Comparison of ENCODE assay signal across 21 mouse cellular contexts in genomic region chr7:68486676-68487075, GRCm38 (mm10).
DNase-seq lines count a peak whose midpoint lies in the region; ATAC-seq and TF ChIP-seq lines count a peak whose summit lies in the region.
"Had no signal": no experiment of that assay in that cellular context is flagged by ENCODE, and none has a peak within 500 bp of the region (broad histone marks: within the 10 kb centered on the region; RNA-seq: fewer than 3 reads in every experiment).

No protein-coding gene starts in this region.

- no peaks in the 10 kb centered on the region for H3K27me3 ChIP-seq in cerebellum, adult 2 months (ENCODE audit: control insufficient read depth, insufficient read depth, low read length)
- no peaks in the 10 kb centered on the region for H3K27me3 ChIP-seq in forebrain, embryonic 16.5 days (replicated peaks; ENCODE audit: control insufficient read depth, insufficient read depth, low read length)
- peaks cover 6% of the 10 kb centered on the region; the same call in 1 of the 2 replicates for H3K27me3 ChIP-seq in forebrain, embryonic 13.5 days
- H3K27me3 ChIP-seq in forebrain, postnatal 0 days (ENCODE audit: insufficient read depth, low read length), result no peaks in the 10 kb centered on the region
- no peaks in the 10 kb centered on the region for H3K27me3 ChIP-seq in forebrain, embryonic 14.5 days (replicated peaks; ENCODE audit: control insufficient read depth, insufficient read depth, low read length)

- ATAC-seq in forebrain, embryonic 16.5 days, result peak; percentile 52; the same call in 1 of the 2 replicates
- no peak for ATAC-seq in forebrain, embryonic 13.5 days
- ATAC-seq in forebrain, postnatal 0 days, result no peak
- no peak for ATAC-seq in forebrain, embryonic 14.5 days
- ATAC-seq: activated CD4-positive, CD25-positive, alpha-beta regulatory T cell, adult 4 months; CD4-positive, CD25-positive, alpha-beta regulatory T cell, adult 4 months; Patski had no signal

- no peak for TF ChIP-seq CTCF in cerebellum, adult 2 months (IDR thresholded peaks at IDR 0.05; ENCODE audit: borderline replicate concordance, insufficient read depth, low read depth, low read length)
- no peak for TF ChIP-seq CTCF in forebrain, postnatal 0 days (IDR thresholded peaks at IDR 0.05; ENCODE audit: low read depth)

- DNase-seq in cerebellum, postnatal 10 days, result peak; percentile 55 to 64
- DNase-seq in cerebellum, adult 8-10 months, result no peak
- peak; percentile 45 to 68 for DNase-seq in cerebellum, postnatal 14 days
- no peak for DNase-seq in cerebellum, adult 2 months
- DNase-seq in forebrain, postnatal 0 days, result peak; percentile 22
- DNase-seq in forebrain, embryonic 14.5 days (ENCODE audit: low spot score), result no peak
- DNase-seq: adrenal gland, adult 2 months; adrenal gland, adult 8-10 months; adrenal gland, postnatal 10 days; adrenal gland, postnatal 14 days; adrenal gland, postnatal 25 days; adrenal gland, postnatal 36 days; B cell, adult 2 months; cerebellum, adult 11 months; cerebellum, adult 11-12 months had no signal

- no peaks in the 10 kb centered on the region for H3K4me1 ChIP-seq in cerebellum, adult 2 months (ENCODE audit: control insufficient read depth, insufficient read depth, low read length)
- H3K4me1 ChIP-seq in forebrain, embryonic 16.5 days (replicated peaks; ENCODE audit: control insufficient read depth, insufficient read depth, low read length), result no peaks in the 10 kb centered on the region
- H3K4me1 ChIP-seq in forebrain, embryonic 13.5 days, result no peaks in the 10 kb centered on the region
- no peaks in the 10 kb centered on the region for H3K4me1 ChIP-seq in forebrain, postnatal 0 days (ENCODE audit: insufficient read depth)
- H3K4me1 ChIP-seq in forebrain, embryonic 14.5 days (ENCODE audit: control insufficient read depth, insufficient read depth, low read length), result no peaks in the 10 kb centered on the region

- H3K27ac ChIP-seq in cerebellum, adult 2 months (ENCODE audit: insufficient read depth, low read length), result no peak overlapping the region
- no peak overlapping the region for H3K27ac ChIP-seq in forebrain, embryonic 16.5 days (ENCODE audit: low read length)
- H3K27ac ChIP-seq in forebrain, embryonic 13.5 days, result no peak overlapping the region
- H3K27ac ChIP-seq in forebrain, postnatal 0 days (ENCODE audit: low read depth, low read length), result no peak overlapping the region
- no peak overlapping the region for H3K27ac ChIP-seq in forebrain, embryonic 14.5 days (ENCODE audit: low read depth, low read length)

- no peak for TF ChIP-seq POLR2A in cerebellum, adult 2 months (IDR thresholded peaks at IDR 0.05; ENCODE audit: borderline replicate concordance, insufficient read depth, low read length)

- no peaks in the 10 kb centered on the region for H3K9me3 ChIP-seq in forebrain, embryonic 16.5 days (ENCODE audit: control insufficient read depth, low read length)
- no peaks in the 10 kb centered on the region for H3K9me3 ChIP-seq in forebrain, embryonic 13.5 days (replicated peaks)
- H3K9me3 ChIP-seq in forebrain, postnatal 0 days (ENCODE audit: low read length), result no peaks in the 10 kb centered on the region
- no peaks in the 10 kb centered on the region for H3K9me3 ChIP-seq in forebrain, embryonic 14.5 days (replicated peaks; ENCODE audit: control insufficient read depth, low read length)

- H3K4me2 ChIP-seq in forebrain, embryonic 16.5 days (ENCODE audit: low read length), result no peak overlapping the region
- H3K4me2 ChIP-seq in forebrain, embryonic 13.5 days, result no peak overlapping the region
- H3K4me2 ChIP-seq in forebrain, postnatal 0 days (ENCODE audit: low read depth), result no peak overlapping the region
- H3K4me2 ChIP-seq in forebrain, embryonic 14.5 days (ENCODE audit: low read length), result no peak overlapping the region

- H3K4me3 ChIP-seq in cerebellum, adult 2 months (replicated peaks; ENCODE audit: insufficient read depth, low read depth, low read length), result no peak overlapping the region
- H3K4me3 ChIP-seq in forebrain, embryonic 16.5 days (replicated peaks; ENCODE audit: low read length), result no peak overlapping the region
- H3K4me3 ChIP-seq in forebrain, embryonic 13.5 days, result no peak overlapping the region
- H3K4me3 ChIP-seq in forebrain, postnatal 0 days (ENCODE audit: low read depth, low read length), result no peak overlapping the region
- no peak overlapping the region for H3K4me3 ChIP-seq in forebrain, embryonic 14.5 days (ENCODE audit: low read depth, low read length)

- H3K36me3 ChIP-seq in forebrain, embryonic 16.5 days (ENCODE audit: control insufficient read depth, insufficient read depth), result no peaks in the 10 kb centered on the region
- no peaks in the 10 kb centered on the region for H3K36me3 ChIP-seq in forebrain, embryonic 13.5 days (ENCODE audit: poor library complexity, severe bottlenecking)
- H3K36me3 ChIP-seq in forebrain, postnatal 0 days (ENCODE audit: insufficient read depth), result no peaks in the 10 kb centered on the region
- no peaks in the 10 kb centered on the region for H3K36me3 ChIP-seq in forebrain, embryonic 14.5 days (ENCODE audit: control insufficient read depth, insufficient read depth, low read length)
- H3K36me3 ChIP-seq: G1E had no signal

- no peak overlapping the region for H3K9ac ChIP-seq in forebrain, embryonic 16.5 days (replicated peaks; ENCODE audit: low read depth, low read length)
- no peak overlapping the region for H3K9ac ChIP-seq in forebrain, embryonic 13.5 days
- no peak overlapping the region for H3K9ac ChIP-seq in forebrain, postnatal 0 days
- no peak overlapping the region for H3K9ac ChIP-seq in forebrain, embryonic 14.5 days (ENCODE audit: low read length)

- WGBS in cerebellum, adult 2 months, result 19% methylated on average over 3 of the region's 3 CpGs
- 79% methylated on average over 3 of the region's 3 CpGs for WGBS in forebrain, embryonic 16.5 days
- 86% methylated on average over 3 of the region's 3 CpGs for WGBS in forebrain, embryonic 13.5 days
- 74% methylated on average over 3 of the region's 3 CpGs for WGBS in forebrain, postnatal 0 days
- WGBS in forebrain, embryonic 14.5 days, result 91% methylated on average over 3 of the region's 3 CpGs

Comparison
In these comparisons a context has a peak if more than half of its experiments do, and no peak if none do; other contexts are left out.
1. DNase-seq: peak in cerebellum, postnatal 10 days (2 of 2), cerebellum, postnatal 14 days (2 of 2) and forebrain, postnatal 0 days (single experiment); none in cerebellum, adult 8-10 months (single experiment), cerebellum, adult 2 months (0 of 2) and forebrain, embryonic 14.5 days (single experiment).